Mouse (Mus musculus) urinary bladder, adult 18-20 months (tissue): ENCODE measurements at regions not wholly inside any gene's neighbourhood (a gene's known extent, or its start where the extent isn't known, plus 50 kb on each side); places are given as distances from the start of the nearest gene placed in this dataset.

Source experiments
- DNase-seq, 2 experiments: peaks; one replicate each; pipeline ENCODE4 v3.0.0; 2022; ENCODE audit warnings: low spot score in 2 of 2, mixed read lengths in 2 of 2

DNA sequence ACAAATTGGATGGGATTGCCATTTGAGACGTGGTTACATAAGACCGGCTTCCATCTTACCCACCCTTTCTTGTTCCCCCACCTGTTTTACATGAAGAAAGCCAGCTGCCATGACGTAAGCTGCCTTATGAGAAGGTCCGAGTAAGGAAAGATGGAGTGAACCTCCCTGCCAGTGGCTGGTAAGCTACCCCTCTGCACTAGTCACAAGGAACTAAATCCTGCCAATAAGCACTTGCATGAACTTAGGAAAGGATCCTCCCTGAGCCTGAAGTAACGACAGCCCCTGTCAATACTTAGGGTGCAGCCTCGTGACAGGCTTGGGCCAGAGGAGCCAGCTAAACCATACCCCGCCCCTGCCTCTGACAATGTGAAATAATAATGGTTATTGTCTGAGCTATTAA is 62.8 kb upstream of the Gm47985 start:
- no peak for DNase-seq

DNA sequence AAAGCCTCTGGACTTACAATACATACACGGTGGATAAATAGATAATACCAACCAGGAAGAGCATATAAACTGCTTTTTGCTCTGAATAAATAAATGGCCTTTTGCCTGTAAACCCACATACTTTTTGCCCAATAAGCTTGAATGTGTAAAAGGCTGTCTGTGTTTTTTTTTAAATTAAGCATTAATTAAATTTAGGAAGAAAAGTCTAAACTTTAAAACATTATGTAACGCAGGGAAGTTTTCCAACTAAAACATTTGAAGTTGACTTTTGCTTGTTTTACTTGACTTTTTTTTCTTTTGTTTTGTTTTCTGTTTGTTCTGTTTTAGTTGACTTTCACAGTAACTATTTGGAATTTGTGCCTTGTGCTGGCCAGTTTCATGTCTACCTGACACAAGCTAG is 60.7 kb upstream of the Gm47985 start:
- no peak for DNase-seq

DNA sequence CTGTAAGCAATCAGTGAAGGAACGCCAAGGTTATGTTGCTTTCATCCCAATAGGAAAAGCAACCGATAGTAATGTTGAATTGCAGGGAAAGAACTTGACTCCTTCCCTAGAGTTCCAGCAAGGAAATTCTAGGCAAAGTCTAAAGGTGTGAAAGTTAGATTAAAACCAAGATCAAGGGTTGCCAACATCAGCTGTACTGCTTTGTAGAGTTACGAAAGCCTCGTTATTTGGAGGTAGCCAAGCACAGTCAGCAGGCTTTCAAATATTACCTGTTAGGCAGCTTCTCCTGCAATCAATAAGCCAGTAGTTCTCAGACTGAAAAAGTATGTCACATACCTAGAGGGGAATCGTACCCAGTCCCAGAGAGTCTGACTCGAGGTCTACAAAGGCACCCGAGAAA is 58.4 kb upstream of the Gm47985 start:
- DNase-seq: no peak

DNA sequence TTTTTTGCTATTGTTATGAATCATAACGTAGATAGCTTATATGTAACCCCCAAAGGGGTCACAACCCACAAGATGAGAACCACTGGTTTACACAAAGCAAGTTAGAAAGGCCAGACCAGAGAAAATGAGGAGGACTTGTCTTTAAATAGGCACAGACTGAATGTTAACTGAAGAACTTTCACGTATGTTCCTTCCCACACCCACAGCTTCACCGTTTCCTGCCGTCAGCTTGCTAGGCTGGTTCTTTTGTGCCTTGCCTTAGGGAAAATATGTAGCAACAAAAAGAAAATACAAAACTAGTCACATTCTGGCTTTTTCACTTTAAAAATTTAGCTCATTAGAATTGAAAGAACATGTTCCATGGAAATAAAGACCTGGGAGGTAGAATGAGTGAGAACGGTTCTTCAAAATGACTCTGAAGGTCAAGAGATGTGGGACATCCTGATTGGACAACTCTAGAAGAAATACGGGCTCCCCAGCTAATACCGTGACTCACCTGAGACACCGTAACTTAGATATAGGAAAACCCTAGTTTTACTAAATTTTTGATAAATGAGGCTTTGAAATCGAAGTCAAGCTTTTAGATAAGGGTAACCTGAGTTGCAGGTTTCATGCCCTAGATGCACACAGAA is 57.2 kb upstream of the Gm47985 start:
- DNase-seq: no peak

DNA sequence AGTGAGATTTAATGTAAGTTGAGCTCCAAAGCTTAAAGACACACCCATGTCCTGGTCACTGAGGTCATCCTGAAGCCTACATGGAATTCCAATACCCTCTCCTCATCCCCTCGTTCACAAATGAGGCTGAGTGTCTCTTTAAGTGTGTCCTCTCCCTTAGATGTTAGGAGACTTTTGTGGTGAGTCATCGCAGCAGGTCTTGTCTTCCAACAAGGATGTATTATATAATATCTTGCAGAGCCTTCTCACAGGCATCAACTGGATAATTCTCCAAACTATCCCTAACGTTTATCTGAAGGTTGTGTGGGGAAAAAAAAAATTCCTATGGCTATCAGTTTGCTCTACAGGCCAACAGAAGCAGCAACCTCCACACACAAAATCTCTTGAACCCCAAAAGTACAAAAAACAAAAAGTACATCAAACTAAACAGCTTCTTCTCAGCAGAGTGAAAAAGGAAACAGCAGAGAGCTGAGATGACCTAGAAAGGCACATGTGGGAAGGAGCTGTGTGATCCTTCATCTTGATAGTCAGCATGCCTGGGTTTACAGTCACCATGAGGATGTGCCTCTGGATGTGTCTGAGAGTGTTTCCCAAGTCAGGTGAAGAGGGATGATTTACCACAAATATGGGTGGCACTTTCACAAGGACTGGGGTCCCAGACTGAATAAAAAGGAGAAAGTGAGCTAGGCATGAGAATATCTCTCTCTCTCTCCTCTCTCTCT is 56.4 kb upstream of the Gm47985 start:
- DNase-seq: no peak

GRCm38 (mm10) chr1:151126756-151127155 is 55.6 kb upstream of the Gm47985 start:
- no peak for DNase-seq

GRCm38 (mm10) chr1:151128005-151128404 is 54.3 kb upstream of the Gm47985 start:
- no peak for DNase-seq

DNA sequence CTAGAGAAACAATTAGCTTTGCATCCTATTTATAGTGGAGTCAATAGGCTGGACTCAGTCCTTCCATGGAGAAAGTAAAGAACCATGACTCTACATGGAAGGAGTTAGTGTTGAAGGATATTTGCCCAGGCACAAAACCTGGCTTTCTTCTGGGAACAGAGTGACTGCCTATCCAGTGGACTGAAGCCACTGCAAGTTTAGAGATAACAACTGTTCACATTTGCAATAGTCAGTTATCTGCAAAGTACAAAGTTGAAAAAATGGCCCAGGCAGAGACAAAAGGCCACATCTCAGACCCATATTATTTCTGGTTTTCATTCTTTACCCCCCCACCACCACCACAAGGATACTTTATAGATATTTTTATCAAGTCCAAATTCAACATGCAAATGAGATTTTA is 53.4 kb upstream of the Gm47985 start:
- no peak for DNase-seq

DNA sequence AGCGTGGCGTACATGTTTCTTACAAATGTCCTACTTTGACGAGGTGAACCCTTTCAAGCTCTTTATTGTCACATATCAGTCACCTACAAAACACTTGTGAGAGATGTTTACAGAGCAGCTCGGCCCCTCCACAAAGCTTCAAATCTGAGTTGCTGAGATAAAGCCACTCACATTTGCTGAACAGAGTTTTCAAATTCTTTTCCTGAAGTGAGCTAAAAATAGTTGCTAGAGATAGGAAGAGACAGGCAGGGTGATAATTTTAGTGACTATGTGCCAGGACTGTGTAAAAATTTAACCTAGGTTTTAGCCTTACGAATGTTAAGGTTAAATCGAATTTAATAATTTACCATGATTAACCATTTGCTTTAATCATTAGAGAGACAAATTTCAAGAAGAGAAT is 52.3 kb upstream of the Gm47985 start:
- DNase-seq: no peak

GRCm38 (mm10) chr1:151130845-151131626 is 51.3 kb upstream of the Gm47985 start:
- no peak for DNase-seq

GRCm38 (mm10) chr1:151131627-151132284 is 50.6 kb upstream of the Gm47985 start:
- no peak for DNase-seq
